11 mouse cellular contexts compared by ENCODE assay signal in the genomic region with DNA sequence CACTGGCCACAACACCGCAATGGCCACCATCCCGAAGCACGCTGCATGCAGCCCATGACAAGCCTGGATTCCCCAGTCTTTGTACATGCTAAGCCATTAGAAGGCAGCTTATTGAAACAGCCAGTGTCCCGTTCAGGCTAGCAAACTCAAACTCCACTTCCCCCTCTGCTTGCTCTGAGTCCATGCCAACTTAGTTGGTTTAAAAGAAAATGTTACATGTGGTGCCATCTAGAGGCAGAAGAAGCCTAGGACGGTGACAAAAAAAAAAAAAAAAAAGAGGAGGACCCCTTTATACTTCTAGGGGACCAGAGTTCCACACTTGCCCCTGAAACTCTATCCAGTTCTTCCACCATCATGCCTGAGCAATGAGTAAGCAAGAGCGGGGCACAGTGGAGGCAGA.
DNase-seq lines count a peak whose midpoint lies in the region; ATAC-seq and TF ChIP-seq lines count a peak whose summit lies in the region.
"Had no signal": no experiment of that assay in that cellular context is flagged by ENCODE, and none has a peak within 500 bp of the region (broad histone marks: within the 10 kb centered on the region; RNA-seq: fewer than 3 reads in every experiment).

No protein-coding gene starts in this region.

- peak; percentile 31 for DNase-seq in embryo, embryonic 10.5 days (ENCODE audit: low spot score)
- DNase-seq in embryo, embryonic 10 days (ENCODE audit: low spot score): no peak
- no peak for DNase-seq in layer of hippocampus, adult 2 months (ENCODE audit: low spot score in 2 of 2)
- DNase-seq in layer of hippocampus, adult 9-10 months (ENCODE audit: low spot score): no peak
- DNase-seq in MN1 (ENCODE audit: low spot score): peak; percentile 32
- DNase-seq in Muller cell, postnatal 12 days (ENCODE audit: inconsistent ontology term): no peak
- no peak for DNase-seq in frontal cortex, postnatal 14 days (ENCODE audit: low spot score in 2 of 2)
- DNase-seq: cerebellum, adult 8-10 months had no signal

- ATAC-seq in megakaryocyte-erythroid progenitor cell, adult 5-6 weeks (replicated peaks; ENCODE audit: low FRiP score, low TSS enrichment, poor library complexity, severe bottlenecking): 0 out of 2 replicates have a peak, but pooled peaks have one; percentile 26

- 0 out of 2 replicates have a peak overlapping the region, but pooled peaks have one; percentile 44 for H3K27ac ChIP-seq in layer of hippocampus, adult 2 months
- H3K27ac ChIP-seq: heart, embryonic 13.5 days; neural tube, embryonic 12.5 days had no signal

- TF ChIP-seq CTCF in layer of hippocampus, adult 2 months (conservative IDR thresholded peaks at IDR 0.05): peak; percentile 77

- no peak overlapping the region for H3K4me3 ChIP-seq in layer of hippocampus, adult 2 months
- H3K4me3 ChIP-seq: heart, embryonic 13.5 days; neural tube, embryonic 12.5 days had no signal

Comparison
In these comparisons a context has a peak if more than half of its experiments do, and no peak if none do; other contexts are left out.
1. DNase-seq: peak in embryo, embryonic 10.5 days (single experiment) and MN1 (single experiment); none in embryo, embryonic 10 days (single experiment), layer of hippocampus, adult 2 months (0 of 2), layer of hippocampus, adult 9-10 months (single experiment), Muller cell, postnatal 12 days (single experiment) and frontal cortex, postnatal 14 days (0 of 2).